ENCODE assay signal across 1 mouse cellular context in genomic region chr15:102326892-102327291, GRCm38 (mm10).
TF ChIP-seq lines count a peak whose summit lies in the region.

No protein-coding gene starts in this region.

TF ChIP-seq in MEL, 35 proteins besides CTCF, POLR2A, EP300 and RAD21 (continued from another document):
- no peak for TF ChIP-seq USF2 (IDR thresholded peaks at IDR 0.05; ENCODE audit: borderline replicate concordance in 1 of 2, insufficient read depth in 1 of 2, low read depth in 1 of 2, low read length in 2 of 2)
- TF ChIP-seq GABPA (IDR thresholded peaks at IDR 0.05; ENCODE audit: low read depth, low read length): no peak
- no peak for TF ChIP-seq MAFK (IDR thresholded peaks at IDR 0.05; ENCODE audit: borderline replicate concordance, low read depth, low read length)
